Mouse (Mus musculus): ENCODE results near the gene 0610040J01Rik.
A peak's percentile ranks its signal among the peaks of the same experiment; 100 is the strongest.

0610040J01Rik gene

GRCm38 (mm10) chr5:63811819-63812508 lies at the start of gene 0610040J01Rik:
TSS of gene 0610040J01Rik (plus strand) at chr5:63812363.
- DNase-seq = peak; percentile 71

DNA sequence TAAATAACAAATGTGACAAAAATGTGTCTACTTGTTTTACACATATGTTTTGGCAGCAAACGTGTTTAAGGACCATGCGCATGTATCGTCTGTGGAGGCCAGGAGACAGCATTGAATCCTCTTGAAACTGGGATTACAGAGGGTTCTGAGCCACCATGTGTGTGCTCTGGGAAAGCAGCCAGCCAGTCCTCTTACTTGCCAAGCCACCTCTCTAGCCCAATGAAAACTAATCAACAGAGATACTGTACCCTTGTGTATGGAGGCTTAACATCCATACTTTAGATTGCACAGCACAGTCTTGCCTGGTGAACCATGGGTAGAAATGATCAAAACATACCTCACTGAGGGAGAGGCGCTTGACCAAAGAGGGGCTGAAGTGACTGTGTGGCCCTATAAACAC lies 46.3 kb upstream of the 0610040J01Rik start:
- DNase-seq = no peak

DNA sequence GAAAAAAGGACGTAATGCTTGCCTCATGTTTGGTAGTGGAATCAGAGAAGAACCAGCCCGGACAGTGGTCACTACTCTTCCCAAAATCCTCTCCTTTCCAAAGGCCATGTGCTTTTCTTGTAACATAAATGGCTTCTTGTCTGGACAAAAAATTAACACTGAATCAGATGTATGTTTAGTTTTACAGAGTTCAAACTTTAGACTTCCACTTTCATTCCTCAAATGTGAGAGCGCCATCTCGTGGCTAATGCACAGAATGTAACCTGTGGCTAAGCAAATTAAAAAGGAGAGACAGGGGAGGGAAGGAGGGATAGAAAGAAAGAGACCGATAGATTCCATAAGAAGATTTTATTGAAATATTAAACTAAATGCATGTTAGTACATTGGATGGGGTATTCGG lies 45.4 kb upstream of the 0610040J01Rik start:
- peak; percentile 71 for DNase-seq

GRCm38 (mm10) chr5:63767464-63767863 lies 44.7 kb upstream of the 0610040J01Rik start:
- DNase-seq = no peak

DNA sequence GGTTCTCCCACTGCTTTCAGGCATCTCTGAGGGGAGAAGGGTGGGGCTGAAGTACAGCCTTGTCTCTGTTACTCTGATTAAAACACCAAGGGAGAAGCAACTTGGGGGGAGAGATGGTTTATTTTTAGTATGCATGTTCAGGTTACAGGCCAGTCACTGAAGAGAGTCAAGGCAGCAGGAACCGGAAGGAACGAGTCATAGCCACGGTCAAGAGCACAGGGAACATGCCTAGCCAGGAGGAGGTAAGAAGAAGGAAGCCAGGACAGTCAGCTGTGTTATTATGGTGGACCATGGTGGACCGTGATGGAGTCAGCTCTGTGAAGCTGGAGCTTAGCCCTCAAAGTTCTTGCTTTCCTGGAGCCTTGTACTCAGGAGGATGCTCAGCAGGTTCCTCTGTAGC lies 43.9 kb upstream of the 0610040J01Rik start:
- DNase-seq = no peak

DNA sequence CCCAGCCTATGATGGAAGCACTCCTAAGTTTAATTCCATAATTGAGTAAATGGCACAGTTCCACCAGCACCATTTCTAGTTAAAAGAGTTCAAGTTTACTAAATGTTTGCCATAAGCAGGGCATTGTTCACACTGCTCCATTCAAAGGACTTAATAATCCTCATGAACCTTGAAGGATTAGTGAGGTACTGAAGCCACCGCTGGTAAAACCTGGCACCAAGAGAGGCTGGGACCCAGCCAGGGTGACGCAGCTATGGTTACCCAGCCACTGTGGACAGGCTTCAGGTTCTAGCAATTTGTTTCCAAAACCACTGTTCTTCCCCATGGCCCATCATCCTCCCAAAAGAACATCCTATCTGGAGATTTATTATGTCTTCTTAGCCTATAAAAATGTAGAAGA lies 39.2 kb upstream of the 0610040J01Rik start:
- no peak for DNase-seq

DNA sequence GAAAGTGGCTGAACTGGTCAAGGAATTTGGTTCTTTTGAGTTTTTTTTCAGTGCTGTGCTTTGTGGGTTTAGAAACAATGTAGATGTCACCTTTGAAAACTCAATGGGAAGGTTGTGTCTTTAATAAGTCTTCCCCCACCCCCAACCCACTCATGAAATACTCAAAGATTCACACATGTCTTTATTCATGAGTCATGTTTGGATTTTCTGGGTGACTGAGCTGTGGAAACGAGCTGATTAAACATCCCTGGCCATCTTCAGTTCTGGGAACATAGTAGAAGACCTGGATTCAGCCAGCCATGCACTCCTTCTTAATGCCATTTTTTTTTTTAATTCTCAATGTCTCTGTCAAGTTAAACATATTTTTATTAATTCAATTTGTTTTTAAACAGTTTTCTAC lies 38.6 kb upstream of the 0610040J01Rik start:
- DNase-seq = no peak

DNA sequence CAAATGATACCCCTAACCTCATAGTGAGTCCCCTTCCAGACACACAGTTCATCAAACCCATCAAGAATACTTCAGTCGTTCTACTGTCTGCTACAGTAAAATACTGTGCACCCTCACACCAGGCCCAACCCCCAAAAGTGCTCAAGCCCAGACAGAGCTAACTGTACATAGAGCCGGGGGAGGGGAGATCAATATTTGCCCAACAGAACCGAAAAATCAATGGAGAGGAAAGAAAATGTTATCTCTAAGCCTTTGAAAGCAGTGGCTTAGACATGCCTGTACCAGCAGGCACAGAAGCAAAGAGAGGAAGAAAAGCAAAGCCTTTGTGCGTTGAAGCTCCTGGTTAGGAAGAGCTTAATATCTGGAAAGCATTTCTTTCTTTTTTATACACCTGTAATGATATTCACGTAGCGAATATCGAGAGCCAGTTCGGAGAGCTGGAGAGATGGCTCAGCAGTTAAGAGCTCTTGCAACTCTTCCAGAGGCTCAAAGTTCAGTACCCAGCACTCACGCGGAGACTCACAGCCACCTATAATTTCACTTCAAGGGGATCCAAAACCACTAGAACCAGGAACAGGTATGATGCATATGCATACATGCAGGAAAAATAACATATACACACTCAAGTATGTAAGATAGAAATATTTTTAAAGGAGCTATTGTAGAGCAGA lies 23.9 kb upstream of the 0610040J01Rik start:
- no peak for DNase-seq

DNA sequence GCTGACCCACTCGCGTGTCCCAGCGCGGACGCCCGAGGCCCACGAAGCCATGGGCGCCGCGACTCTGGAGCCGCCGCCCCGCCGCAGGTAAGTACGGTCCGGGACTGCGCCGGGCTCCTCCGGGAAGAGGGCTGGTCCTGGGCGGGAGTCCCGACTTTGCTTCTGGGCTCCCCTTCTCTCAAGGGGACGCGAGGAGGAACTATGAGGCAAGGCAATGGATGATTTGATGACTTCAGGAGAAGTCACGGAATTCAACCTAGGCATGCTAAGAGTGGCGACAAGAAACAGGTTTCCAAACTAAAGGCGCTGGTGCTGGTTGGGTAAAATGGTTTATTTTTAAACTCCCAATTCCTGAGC lies 324 bp downstream of the 0610040J01Rik start:
- DNase-seq = no peak

GRCm38 (mm10) chr5:63816643-63817042 lies 4.5 kb downstream of the 0610040J01Rik start:
- no peak for DNase-seq

DNA sequence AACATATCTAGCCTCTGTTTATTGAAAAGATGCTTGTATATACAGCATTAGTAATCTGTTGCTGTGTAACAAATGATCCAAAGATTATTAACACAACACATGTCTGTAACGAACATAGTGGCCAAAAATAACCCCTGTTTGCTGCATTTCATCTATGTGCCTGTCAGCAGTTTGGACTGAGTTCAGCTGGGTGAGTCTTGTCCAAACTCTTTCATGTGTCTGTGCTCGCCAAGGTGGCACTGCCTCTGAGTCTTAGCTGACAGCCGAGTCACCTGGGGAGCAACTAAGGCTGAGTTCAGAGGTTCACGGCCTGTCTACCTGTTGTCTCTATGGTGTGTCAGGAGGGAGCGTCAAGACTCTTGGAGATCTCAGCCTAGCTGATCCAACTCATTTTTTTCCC lies 5.1 kb downstream of the 0610040J01Rik start:
- no peak for DNase-seq

DNA sequence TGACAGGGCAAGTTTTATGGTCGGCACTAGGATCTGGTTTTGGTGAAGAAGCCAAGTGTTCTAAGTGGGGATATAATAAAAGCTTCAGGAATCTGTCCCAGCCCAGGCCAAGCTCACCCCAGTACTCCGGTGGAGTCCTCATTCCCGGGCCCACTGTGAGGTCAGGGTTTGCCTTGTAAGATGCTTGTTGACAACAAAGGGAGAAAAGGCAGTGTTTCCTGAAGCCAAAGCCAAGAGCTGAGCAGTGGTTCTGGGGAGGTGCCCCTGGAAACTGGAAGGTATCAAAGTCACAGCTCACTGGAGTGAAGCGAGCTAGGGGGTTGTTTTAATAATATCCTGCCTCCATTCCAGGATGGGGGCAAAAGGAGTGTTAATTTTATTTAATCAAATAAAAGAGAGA lies 6.8 kb downstream of the 0610040J01Rik start:
- no peak for DNase-seq

- no peak for DNase-seq
Measured at GRCm38 (mm10) chr5:63819519-63819918, 7.4 kb downstream of the 0610040J01Rik start.

GRCm38 (mm10) chr5:63821176-63821575 lies 9.0 kb downstream of the 0610040J01Rik start:
- DNase-seq = no peak

- DNase-seq = no peak
Measured at GRCm38 (mm10) chr5:63821860-63822259, 9.7 kb downstream of the 0610040J01Rik start.

GRCm38 (mm10) chr5:63823362-63824332 lies 11.5 kb downstream of the 0610040J01Rik start:
- DNase-seq = no peak

GRCm38 (mm10) chr5:63824599-63825350 lies 12.6 kb downstream of the 0610040J01Rik start:
- DNase-seq = no peak

DNA sequence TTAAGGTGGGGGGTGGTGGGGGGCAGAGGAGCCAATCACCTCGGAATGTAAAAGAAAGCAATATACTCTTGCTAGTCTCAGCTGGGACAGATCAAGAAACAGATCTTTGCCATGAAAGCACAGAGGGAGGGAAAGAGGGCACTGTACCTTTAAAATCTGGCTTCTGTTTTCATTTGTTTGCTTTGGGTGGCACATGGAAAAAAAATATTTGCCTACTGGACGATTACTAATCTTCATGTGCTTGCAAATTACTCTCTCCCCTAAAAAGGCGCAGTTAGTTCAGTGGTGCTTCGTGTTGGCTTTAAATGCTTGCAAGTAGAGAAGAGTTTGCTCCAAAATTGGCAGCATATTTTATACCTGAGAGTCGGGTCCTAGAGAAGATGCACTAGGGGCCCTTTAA lies 13.7 kb downstream of the 0610040J01Rik start:
- DNase-seq = no peak

GRCm38 (mm10) chr5:63827006-63827405 lies 14.8 kb downstream of the 0610040J01Rik start:
- DNase-seq = no peak

DNA sequence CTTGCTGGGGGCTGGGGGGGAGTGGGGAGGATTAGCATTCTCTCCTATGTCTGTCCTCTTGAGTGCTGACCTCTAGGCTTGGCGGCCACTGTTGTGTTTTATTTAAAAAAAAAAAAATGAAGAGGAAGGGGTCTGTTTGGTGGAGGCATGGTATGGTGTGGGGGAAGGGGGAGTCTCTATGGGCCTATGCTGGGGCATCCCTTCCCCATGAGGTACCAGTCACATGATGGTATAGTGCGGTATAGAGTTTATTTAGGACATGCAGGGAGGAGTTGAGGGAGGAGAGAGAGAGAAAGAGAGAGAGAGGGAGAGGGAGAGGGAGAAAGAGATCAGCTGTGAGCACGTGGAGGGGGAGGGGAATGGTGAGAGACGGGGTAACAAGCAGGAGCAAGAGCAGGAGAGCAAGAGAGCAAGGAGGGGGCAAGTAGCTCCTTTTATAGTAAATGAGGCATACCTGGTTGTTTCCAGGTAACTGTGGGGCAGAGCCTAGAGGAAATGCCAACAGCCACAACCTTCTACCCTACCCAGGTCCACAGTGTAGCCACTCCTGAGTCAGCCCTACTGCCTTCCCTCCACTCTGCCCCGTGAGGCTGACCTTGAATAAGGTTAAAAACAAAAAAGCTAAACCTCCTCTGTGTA lies 15.4 kb downstream of the 0610040J01Rik start:
- DNase-seq = no peak

DNA sequence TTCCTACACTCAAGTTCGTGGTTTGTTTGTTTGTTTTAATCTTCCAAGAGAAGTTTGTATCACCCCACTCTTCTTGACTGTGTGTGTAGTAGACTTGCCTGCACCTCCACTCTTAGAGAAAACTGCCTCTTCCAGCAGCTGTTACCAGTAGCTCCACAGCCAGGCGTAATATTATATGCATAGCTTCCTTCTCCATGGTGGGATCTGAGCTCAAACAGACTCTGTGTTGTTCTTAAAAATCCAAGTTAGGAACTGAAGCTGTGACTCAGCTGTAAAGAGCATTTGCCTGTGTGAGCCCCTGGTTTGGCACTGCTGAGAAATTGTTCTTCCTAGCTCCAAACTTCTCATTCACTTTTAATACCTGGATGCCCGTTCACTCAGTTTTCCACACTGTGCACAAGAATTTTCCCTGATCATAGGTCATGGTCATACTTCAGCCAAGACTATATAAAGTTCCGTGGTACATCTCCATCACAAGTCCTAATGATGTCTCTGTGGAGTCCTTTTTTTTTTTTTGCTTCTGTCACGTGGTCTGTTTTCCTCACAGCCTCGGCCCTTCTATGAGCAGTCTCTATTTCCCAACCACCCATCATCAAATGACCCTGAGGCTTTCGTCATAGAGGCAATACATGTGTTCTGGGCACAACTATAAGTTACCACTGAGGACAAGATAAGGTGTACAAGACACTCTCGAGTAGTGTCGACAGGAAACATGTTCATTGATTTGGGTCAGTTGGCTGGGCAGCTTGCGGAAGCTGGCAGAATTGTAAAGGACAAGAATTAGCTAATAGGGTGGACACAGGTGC lies 16.4 kb downstream of the 0610040J01Rik start:
- no peak for DNase-seq

Measured in retina, postnatal 1 day (tissue).